Mouse (Mus musculus): ENCODE data around the gene Iffo2.

Gene Iffo2

DNA sequence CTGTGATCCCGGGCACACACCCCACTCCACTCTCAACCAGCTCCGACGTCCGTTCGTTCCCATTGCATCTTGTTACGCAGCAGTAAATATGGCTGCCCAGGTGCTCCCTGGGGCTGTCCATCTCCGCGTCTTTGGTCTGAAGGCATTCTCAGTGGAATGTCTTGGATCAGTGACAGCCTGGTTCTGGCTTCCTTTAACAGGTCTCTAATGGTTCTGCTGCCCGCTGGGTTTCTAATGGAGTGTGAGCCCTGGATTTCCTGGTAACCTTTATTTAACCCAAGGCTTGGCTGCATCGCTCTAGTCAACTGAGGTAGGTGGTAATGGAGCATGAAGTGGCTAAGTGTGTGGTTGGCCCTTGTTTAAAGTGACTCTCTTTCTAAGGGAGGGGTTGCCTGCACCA, 1.7 kb downstream of the Iffo2 start:
- DNase-seq (ENCODE audit: low spot score), result no peak

- DNase-seq (ENCODE audit: low spot score), result no peak
Measured at GRCm38 (mm10) chr4:139535127-139535695, 4.9 kb downstream of the Iffo2 start.

DNA sequence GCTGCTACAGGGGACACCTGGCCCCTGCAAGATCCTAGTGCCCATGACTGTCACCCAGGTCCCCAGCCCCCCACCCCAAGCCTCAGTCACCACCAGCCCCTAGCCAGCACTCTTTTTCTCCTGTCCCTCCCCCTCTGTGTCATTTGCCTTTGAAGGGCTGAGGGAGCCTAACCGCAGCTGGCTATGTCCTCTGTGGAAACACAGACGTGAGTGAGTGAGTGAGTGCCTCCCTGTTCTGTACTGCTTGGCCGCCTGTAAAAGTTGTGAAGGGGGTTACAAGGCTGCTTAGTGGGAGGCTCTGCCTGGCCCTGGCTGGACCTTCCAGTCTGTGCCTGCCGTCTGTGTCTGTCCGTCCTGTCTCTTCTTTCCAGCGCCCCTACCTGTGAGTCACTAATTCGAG, 5.4 kb downstream of the Iffo2 start:
- DNase-seq (ENCODE audit: low spot score), result no peak

DNA sequence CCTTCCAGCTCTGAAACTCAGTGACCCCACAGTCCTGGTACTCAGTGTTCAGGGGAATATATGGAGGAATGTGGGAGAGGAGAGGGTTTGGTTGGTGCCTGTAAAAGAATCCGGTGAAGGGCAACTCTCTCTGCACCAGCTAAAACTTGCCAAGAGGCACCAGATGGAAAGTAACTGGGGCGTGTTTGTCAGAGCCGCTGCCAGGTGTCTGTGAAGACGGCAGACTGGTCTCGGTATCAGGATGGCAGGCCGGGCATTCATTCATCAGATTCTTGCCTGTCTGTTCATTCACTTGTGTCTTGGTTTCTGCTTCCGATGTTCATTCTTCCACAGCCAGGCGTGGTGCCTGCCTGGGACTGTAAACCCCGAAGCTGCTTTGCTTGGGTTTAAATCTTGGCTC, 6.4 kb downstream of the Iffo2 start:
- no peak for DNase-seq (ENCODE audit: low spot score)

- DNase-seq (ENCODE audit: low spot score), result no peak
Measured at GRCm38 (mm10) chr4:139540784-139541183, 10.4 kb downstream of the Iffo2 start.

GRCm38 (mm10) chr4:139545791-139546190, 15.4 kb downstream of the Iffo2 start:
- no peak for DNase-seq (ENCODE audit: low spot score)

DNA sequence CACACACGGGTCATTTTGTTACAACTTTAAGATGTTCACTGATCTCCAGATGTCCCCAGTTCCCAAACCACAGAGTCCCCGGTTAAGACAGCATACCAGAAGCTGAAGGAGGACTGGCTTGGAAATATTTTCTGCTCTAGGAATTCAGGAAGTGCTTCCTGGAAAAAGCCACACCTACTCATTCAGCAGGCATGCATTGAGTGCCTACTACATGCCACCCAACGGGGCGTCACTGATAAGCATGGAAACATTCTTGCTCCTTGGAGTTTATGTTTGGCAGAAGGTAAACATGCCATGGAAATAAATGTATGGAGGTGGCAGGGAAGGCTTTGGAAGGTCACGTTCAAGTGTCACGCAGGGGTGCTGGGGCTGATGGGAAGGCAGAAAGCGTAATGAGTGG, 19.1 kb downstream of the Iffo2 start:
- DNase-seq (ENCODE audit: low spot score), result no peak

- DNase-seq (ENCODE audit: low spot score), result no peak
Measured at GRCm38 (mm10) chr4:139555235-139555634, 24.9 kb downstream of the Iffo2 start.

DNA sequence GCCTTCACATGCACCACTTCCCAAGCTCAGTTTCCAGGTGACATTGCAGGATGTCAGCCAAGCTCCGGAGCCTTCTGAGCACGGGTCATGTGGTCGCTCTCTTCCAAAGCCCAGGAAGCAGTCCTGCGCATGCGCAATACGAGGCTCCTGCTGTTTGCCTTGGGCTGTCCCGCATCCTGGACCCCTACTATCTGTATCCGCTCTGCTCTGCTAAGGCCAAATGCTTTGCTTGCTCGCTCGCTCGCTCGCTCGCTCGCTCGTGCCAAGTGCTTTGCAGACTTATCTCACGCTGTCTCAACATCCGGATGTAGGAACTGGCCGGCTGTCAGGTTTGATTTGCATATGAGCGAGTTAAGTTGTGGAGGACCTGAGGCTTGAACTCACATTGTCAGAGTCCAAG, 25.6 kb downstream of the Iffo2 start:
- DNase-seq (ENCODE audit: low spot score), result no peak

DNA sequence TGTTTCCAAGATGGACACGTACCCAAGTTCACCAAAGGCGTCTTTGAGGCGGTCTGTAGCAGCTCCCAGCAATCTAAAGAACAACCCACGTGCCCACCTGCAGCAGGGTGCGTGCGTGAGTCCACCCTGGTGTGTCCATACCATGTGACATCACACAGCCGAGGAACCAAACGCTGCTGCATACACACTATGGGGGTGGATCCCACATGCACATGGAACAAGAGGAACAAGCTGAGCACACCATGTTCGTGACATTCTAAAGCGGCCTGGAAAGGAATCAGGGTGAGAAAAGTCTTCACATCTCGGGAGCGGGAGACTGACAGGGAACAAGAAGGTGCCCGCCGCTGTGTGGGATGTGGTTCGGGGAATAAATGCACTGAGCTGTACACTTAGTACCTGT, 38.0 kb downstream of the Iffo2 start:
- no peak for DNase-seq (ENCODE audit: low spot score)

- no peak for DNase-seq (ENCODE audit: low spot score)
Measured at GRCm38 (mm10) chr4:139570756-139571155, 40.4 kb downstream of the Iffo2 start.

DNA sequence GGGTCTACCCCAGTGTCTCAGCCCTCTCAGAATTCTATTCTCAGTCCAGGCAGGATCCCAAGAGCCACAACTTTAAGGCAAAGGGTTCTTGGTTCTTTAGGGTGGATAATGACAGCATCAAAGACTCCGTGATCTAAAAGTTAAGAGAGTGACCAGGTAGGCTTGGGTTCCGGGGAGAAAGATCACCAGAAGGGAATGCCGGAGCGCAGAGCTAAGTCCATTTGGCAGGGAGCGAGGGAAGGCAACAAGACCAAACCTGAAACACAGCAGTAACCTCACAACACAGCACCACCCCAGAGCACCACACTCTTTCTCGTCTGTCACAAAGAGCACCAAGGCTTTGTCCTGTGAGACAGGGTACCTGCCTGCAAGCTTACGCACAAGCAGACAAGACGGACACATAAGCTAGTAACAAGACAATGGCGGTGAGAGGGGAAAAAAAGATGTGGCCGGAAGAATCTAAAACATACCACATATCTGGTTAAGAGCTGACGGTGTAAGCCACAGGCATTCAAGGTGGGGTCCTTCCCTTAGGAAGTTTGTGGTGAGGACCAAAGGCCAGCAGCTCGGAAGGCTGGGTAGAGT, 42.7 kb downstream of the Iffo2 start:
- no peak for DNase-seq (ENCODE audit: low spot score)

- DNase-seq (ENCODE audit: low spot score), result peak; percentile 99
Measured at GRCm38 (mm10) chr4:139574156-139574798, 43.9 kb downstream of the Iffo2 start.

GRCm38 (mm10) chr4:139574799-139575672, 44.7 kb downstream of the Iffo2 start:
- no peak for DNase-seq (ENCODE audit: low spot score)

- DNase-seq (ENCODE audit: low spot score), result no peak
Measured at GRCm38 (mm10) chr4:139575673-139576003, 45.3 kb downstream of the Iffo2 start.

- no peak for DNase-seq (ENCODE audit: low spot score)
Measured at GRCm38 (mm10) chr4:139576251-139576880, 46.0 kb downstream of the Iffo2 start.

GRCm38 (mm10) chr4:139577006-139577405, 46.7 kb downstream of the Iffo2 start:
- no peak for DNase-seq (ENCODE audit: low spot score)

GRCm38 (mm10) chr4:139578389-139578788, 48.0 kb downstream of the Iffo2 start:
- no peak for DNase-seq (ENCODE audit: low spot score)

DNA sequence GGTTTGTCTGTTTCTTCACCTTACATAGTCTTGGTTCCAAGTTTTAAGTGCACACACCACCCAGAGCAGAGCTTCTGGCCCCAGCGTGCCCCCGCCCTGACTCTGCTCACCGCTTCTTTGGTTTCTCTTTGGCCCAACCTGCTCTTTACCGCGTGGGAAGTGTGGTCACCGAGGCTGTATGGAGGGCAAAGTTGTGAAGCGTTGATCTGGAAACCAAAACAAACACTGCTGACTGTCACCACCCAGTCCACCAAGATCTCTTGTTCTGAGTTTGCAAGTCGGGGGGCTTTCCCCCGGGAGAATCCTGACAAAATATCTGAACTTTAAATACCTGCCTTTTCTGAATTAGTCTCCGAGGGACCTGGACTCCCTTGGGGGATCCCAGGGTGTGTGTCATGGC, 48.7 kb downstream of the Iffo2 start:
- no peak for DNase-seq (ENCODE audit: low spot score)

DNA sequence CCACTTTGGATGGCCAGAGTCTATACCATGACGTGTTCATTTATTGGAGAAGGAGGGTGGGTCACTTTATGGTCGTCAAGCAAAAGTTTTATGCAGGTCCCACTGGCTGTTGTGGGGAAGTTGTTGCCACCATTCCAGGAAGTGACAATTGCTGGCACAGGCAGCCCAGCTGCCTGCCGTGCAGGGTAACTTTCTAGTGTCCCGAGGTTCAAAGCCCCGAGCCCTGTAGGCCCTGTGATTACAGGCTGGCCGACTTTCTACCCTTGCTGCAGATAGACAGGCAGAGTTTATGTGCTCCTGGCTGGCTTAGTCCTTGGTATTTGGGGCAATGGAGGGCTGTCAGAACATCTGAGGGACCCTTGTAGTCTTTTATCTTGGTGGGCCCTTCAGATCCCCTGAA, 49.1 kb downstream of the Iffo2 start:
- no peak for DNase-seq (ENCODE audit: low spot score)

GRCm38 (mm10) chr4:139580663-139581336, 50.5 kb downstream of the Iffo2 start:
- no peak for DNase-seq (ENCODE audit: low spot score)

All from ovary, adult 18-20 months (tissue).